Mouse (Mus musculus) MEL (cell line): ENCODE results near the gene Hectd1.
A peak's percentile ranks its signal among the peaks of the same experiment; 100 is the strongest.

Source experiments
- BHLHE40 ChIP-seq: IDR thresholded peaks from 2 replicates; pipeline ENCODE4 v1.6.1; 2012; ENCODE audit warnings: low read depth, mild to moderate bottlenecking, inconsistent platforms, low read length, improper control_type of control experiment, borderline replicate concordance
- ETS1 ChIP-seq: IDR thresholded peaks from 2 replicates; pipeline ENCODE4 v1.6.1; 2012; ENCODE audit warnings: low read depth, mild to moderate bottlenecking, inconsistent platforms, low read length, improper control_type of control experiment, moderate library complexity
- GABPA ChIP-seq: IDR thresholded peaks from 2 replicates; pipeline ENCODE4 v1.6.1; 2012; ENCODE audit warnings: low read depth, mild to moderate bottlenecking, inconsistent platforms, low read length, improper control_type of control experiment, moderate library complexity
- MAX ChIP-seq: IDR thresholded peaks from 2 replicates; pipeline ENCODE4 v1.6.1; 2011; ENCODE audit warnings: low read length, improper control_type of control experiment
- MYC ChIP-seq: IDR thresholded peaks from 2 replicates; pipeline ENCODE4 v1.6.1; 2011; ENCODE audit warnings: low read depth, mild to moderate bottlenecking, low read length, improper control_type of control experiment, moderate library complexity
- NELFE ChIP-seq: IDR thresholded peaks from 2 replicates; pipeline ENCODE4 v1.6.1; 2011; ENCODE audit warnings: low read depth, low read length, improper control_type of control experiment
- POLR2A ChIP-seq, 2 experiments: IDR thresholded peaks; 2 replicates each; pipeline ENCODE4 v1.6.1; 2011 to 2012; ENCODE audit warnings: low read length in 2 of 2, mild to moderate bottlenecking in 2 of 2, control low read depth in 1 of 2, improper control_type of control experiment in 1 of 2, low read depth in 1 of 2, moderate library complexity in 1 of 2; ENCODE audit not compliant: control insufficient read depth in 1 of 2, insufficient read depth in 1 of 2, poor library complexity in 1 of 2
- SIN3A ChIP-seq: IDR thresholded peaks from 2 replicates; pipeline ENCODE4 v1.6.1; 2012; ENCODE audit warnings: low read length, improper control_type of control experiment, inconsistent platforms
- TAL1 ChIP-seq: IDR thresholded peaks from 2 replicates; pipeline ENCODE4 v1.6.1; 2012; ENCODE audit warnings: mild to moderate bottlenecking, inconsistent platforms, low read length, moderate library complexity, mixed read lengths
- ZC3H11A ChIP-seq: IDR thresholded peaks from 2 replicates; pipeline ENCODE4 v1.6.1; 2012; ENCODE audit warnings: low read depth, mild to moderate bottlenecking, inconsistent platforms, low read length, improper control_type of control experiment
- ZMIZ1 ChIP-seq: IDR thresholded peaks from 2 replicates; pipeline ENCODE4 v1.6.1; 2012; ENCODE audit warnings: low read depth, mild to moderate bottlenecking, inconsistent platforms, low read length, improper control_type of control experiment, moderate library complexity

DNA sequence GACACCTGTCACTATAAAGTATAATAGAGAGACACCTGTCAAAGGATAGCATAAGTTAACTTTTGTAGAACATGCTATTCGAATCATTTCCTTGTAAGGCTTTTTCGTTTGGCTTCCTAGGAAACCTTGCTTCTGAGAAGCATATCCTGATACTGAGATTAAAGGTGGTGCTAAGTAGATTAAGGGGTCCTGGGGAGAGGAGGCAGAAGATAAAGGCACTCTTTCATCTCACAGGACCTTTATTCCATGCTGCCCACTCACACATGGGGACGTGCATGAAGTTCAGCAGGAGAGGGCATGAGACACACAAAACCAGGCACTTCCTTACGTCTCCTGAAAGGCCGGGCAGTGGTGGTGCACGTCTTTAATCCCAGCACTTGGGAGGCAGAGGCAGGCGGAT is 26.1 kb upstream of the Hectd1 start:
- TF ChIP-seq GABPA (no peak), BHLHE40 (no peak), ZMIZ1 (no peak), ZC3H11A (no peak), ETS1 (peak; percentile 52; the same call in 1 of the 2 replicates), NELFE (no peak), MYC (peak; percentile 63; the same call in 1 of the 2 replicates), MAX (no peak), POLR2A (IDR thresholded peaks at IDR 0.05; ENCODE audit: control insufficient read depth in 1 of 2, insufficient read depth in 1 of 2, low read depth in 1 of 2, low read length in 2 of 2, poor library complexity in 1 of 2) (no peak; a peak in 1 of 4 replicates), SIN3A (peak; percentile 68; the same call in 1 of the 2 replicates), TAL1 (peak; percentile 78)
